Mouse (Mus musculus): ENCODE results near the gene Mup21.

DNA sequence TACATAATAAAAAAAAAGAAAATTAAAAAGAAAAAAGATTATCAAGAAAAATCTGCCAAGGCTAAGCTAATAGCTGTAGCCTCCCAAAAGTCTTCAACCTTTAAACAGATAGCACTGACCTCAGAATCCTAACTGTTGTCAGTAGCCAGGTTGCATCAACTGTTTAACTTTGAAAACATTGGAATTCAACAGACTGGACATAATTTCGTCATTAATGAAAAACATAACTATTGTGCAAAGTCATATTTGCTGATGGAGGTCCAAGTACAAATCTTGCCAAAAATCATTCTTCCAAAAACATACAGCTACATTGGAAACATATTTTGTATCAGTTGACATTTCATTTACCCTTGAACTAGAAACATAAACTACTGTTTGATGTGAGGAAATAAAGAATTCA is 7.7 kb upstream of the Mup21 start:
- TF ChIP-seq GATA1 (IDR thresholded peaks at IDR 0.05; ENCODE audit: borderline replicate concordance, low read length): no peak
- no peak for TF ChIP-seq FLI1 (IDR thresholded peaks at IDR 0.05; ENCODE audit: low read length)

Data from megakaryocyte, embryonic 14.5 days (primary cell).